Mouse (Mus musculus) right cerebral cortex, postnatal 36 days (tissue): ENCODE data around the gene Rexo4.

Experiments used
- DNase-seq, 2 experiments: peaks; one replicate each; pipeline ENCODE4 v3.0.0; 2022; ENCODE audit warnings: low spot score in 2 of 2, mixed read lengths in 1 of 2

Rexo4 gene

GRCm38 (mm10) chr2:26910124-26910993, 53.8 kb downstream of the Rexo4 start, which contains the start of the genes Med22 and Rpl7a:
Gene Med22 (minus strand): TSS chr2:26910677.
Gene Rpl7a (plus strand): TSS chr2:26910764.
- DNase-seq, result peak; percentile 98 to 99

- no peak for DNase-seq
Measured at GRCm38 (mm10) chr2:26909387-26909784, 54.8 kb downstream of the Rexo4 start.

- DNase-seq, result no peak
Measured at GRCm38 (mm10) chr2:26908710-26909386, 55.3 kb downstream of the Rexo4 start.

DNA sequence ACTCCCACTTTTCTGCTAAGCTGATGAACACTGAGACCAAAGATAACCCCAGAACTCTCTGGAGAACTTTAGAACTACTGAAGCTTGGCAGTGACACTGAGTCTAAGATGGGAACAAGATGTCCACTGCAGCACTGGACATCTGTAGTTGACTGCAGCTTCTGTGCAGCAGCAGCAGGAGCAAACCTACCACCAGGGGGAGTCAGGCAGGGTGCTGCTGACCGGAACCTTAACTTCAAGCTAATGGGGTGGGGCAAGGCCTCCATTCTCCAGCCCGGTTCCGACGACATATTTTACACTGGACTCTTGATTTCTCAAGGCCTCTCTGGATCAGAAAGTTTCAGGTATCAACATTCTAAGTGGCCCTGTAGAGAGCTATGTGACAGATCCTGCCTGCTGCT, 57.1 kb downstream of the Rexo4 start:
- DNase-seq, result no peak

DNA sequence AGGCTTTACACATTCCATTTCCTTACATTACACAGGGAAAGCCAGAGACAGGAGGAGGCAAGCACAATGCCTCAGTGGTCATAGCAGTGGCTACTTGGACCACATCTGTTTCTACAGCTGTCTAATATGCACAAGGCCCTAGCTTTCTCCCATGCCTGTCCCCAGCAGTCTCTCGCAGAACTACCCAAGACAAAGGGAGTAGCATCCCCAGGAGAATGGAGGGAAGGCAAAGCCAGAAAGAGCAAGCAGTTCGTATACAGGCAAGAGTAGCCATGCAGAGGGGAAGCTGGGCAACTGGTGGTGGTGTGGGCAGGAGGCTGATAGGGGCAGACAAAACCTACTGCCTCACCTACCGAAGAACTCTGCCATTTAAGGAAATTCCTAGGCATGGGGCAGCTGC, 57.8 kb downstream of the Rexo4 start:
- no peak for DNase-seq

- DNase-seq, result no peak
Measured at GRCm38 (mm10) chr2:26905936-26906335, 58.2 kb downstream of the Rexo4 start.
